Mouse (Mus musculus) liver, postnatal 0 days (tissue): ENCODE measurements around the gene Ankrd63. TPM values are rescaled to one million over a fixed set of nuclear protein-coding genes. Genes with fewer than 3 reads are reported as not detected.
A peak's percentile ranks its signal among the peaks of the same experiment; 100 is the strongest.

Experiments used
- ATAC-seq: fragments of 200-750 bp; cut with Nextera tagmentation; 2 replicates; pipeline ENCODE4 v1.8.0; 2017; ENCODE audit warnings: mild to moderate bottlenecking, moderate library complexity
- DNase-seq: peaks from one replicate; pipeline ENCODE4 v3.0.0-alpha.2; 2016
- H3K27ac ChIP-seq: fragments of 300-500 bp; sonication (generic); 2 replicates; pipeline ENCODE4 v1.5.1; 2014; ENCODE audit warnings: antibody characterized with exemption, moderate library complexity, mild to moderate bottlenecking, low read depth
- H3K27me3 ChIP-seq: fragments of 300-500 bp; sonication (generic); 2 replicates; pipeline ENCODE4 v1.6.1; 2014; ENCODE audit warnings: low read length, control low read depth, mixed read lengths; ENCODE audit not compliant: insufficient read depth
- H3K36me3 ChIP-seq: fragments of 300-500 bp; sonication (generic); replicated peaks from 2 replicates; pipeline ENCODE4 v1.6.1; 2014; ENCODE audit warnings: mild to moderate bottlenecking, control low read depth, low read length, moderate library complexity, mixed read lengths; ENCODE audit not compliant: insufficient read depth
- H3K4me1 ChIP-seq: fragments of 300-500 bp; sonication (generic); 2 replicates; pipeline ENCODE4 v1.6.1; 2014; ENCODE audit warnings: antibody characterized with exemption, mild to moderate bottlenecking, control low read depth; ENCODE audit not compliant: insufficient read depth
- H3K4me2 ChIP-seq: fragments of 300-500 bp; sonication (generic); 2 replicates; pipeline ENCODE4 v1.6.1; 2014; ENCODE audit warnings: low read depth, mild to moderate bottlenecking, low read length, moderate library complexity, mixed read lengths
- H3K4me3 ChIP-seq: fragments of 300-500 bp; sonication (generic); 2 replicates; pipeline ENCODE4 v1.5.1; 2014; ENCODE audit warnings: low read depth, low read length
- H3K9ac ChIP-seq: fragments of 300-500 bp; sonication (generic); replicated peaks from 2 replicates; pipeline ENCODE4 v1.6.1; 2014; ENCODE audit warnings: mild to moderate bottlenecking, moderate library complexity
- H3K9me3 ChIP-seq: fragments of 300-500 bp; sonication (generic); 2 replicates; pipeline ENCODE4 v1.6.1; 2016; ENCODE audit warnings: mild to moderate bottlenecking, control low read depth, low read length, mixed read lengths
- CTCF ChIP-seq: sonication (generic); IDR thresholded peaks from 2 replicates; pipeline ENCODE4 v1.5.1; 2016; ENCODE audit warnings: antibody characterized with exemption, low read depth
- EP300 ChIP-seq: IDR thresholded peaks from 2 replicates; pipeline ENCODE4 v1.6.1; 2016; ENCODE audit warnings: antibody characterized with exemption, low read depth, mild to moderate bottlenecking
- WGBS: fragments of 180-500 bp; shearing (Covaris S2); extraction: QIAGEN DNeasy Blood & Tissue Kit; methylation state at CpG from one replicate; pipeline ENCODE4 v1.1.7; 2014; ENCODE audit not compliant: insufficient replicate concordance; 5-methylcytosine and 5-hydroxymethylcytosine counted together
- polyA plus RNA-seq: library from polyadenylated mRNA; unstranded; fragments of >200 nt; fragmentation: Nextera tagmentation; extraction: Ambion mirVana; gene quantifications from 2 replicates; pipeline ENCODE4 v1.2.1, GENCODE M21; 2015

The Ankrd63 gene
- polyA plus RNA-seq, 1 experiment from 2014 or later, result 0.02 TPM

DNA sequence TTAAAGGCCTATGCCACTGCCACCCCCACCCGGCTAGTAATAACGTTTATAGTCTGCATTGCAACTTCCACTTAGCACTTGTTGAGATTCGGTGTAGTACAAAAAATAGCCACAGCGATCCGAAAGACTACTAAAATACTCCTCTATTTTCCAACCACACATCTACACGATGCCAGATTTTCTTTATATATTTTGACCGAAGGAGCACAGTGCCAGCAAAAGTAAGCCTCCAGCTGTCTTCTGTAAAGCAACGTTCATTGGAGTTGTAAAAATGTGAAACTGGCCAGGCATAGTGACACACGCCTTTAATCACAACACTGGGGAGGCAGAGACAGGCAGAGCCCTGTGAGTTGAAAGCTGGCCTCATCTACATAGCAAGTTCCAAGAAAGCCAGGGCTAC is 37.4 kb upstream of the Ankrd63 start:
- Histone ChIP-seq H3K4me1 (peaks cover 10% of the 10 kb centered on the region), H3K9ac (no peak overlapping the region), H3K36me3 (no peaks in the 10 kb centered on the region), H3K4me2 (no peak overlapping the region), H3K4me3 (no peak overlapping the region), H3K27me3 (peaks cover 6% of the 10 kb centered on the region), H3K27ac (no peak overlapping the region), H3K9me3 (no peaks in the 10 kb centered on the region)
- 65% methylated on average over 9 of the region's 9 CpGs for WGBS
- ATAC-seq (no peak), DNase-seq (no peak)
- TF ChIP-seq CTCF (no peak), EP300 (no peak)

DNA sequence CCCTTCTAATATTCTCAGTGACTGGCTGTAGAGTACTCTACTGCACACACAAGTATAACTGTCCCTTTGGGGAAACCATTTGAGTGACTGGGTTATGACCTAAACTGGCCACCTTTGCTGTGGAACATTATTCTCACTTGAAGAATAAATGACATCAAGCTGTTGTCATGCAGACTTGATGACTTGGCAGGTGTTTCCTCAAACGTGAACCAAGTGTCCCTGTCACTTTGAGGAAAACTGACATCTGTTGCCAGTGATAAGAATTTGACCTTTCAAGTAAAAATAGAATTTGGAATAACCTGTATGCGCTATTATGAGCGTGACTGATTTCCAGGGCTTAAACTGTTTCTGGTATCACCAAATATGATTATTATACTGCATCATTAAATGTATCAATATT is 36.6 kb upstream of the Ankrd63 start:
- Histone ChIP-seq H3K36me3 (no peaks in the 10 kb centered on the region), H3K27ac (no peak overlapping the region), H3K4me3 (no peak overlapping the region), H3K9me3 (no peaks in the 10 kb centered on the region), H3K4me2 (no peak overlapping the region), H3K27me3 (peaks cover 6% of the 10 kb centered on the region), H3K4me1 (peaks cover 8% of the 10 kb centered on the region), H3K9ac (no peak overlapping the region)
- 39% methylated on average over 3 of the region's 3 CpGs for WGBS
- TF ChIP-seq EP300, result no peak
- no peak for TF ChIP-seq CTCF
- no peak for DNase-seq
- ATAC-seq, result no peak

DNA sequence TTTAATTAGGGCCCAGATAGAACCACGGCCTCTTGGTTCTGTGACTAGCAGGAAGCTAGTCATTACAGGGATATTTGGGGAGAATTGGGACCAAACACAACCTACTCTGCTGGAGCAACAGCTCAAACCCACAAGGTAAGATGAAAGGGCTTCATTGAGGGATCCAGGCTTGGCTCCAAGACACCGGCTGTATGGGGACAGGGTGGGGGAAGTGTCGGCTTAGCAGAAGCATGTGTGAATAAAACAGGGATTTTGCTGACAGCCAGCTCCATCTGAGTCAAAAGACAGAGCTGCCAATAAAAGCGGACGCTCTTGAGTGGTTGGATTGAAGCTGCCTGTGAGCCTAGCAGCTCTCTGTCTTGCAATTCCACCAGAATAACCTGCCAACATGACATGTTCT is 29.6 kb upstream of the Ankrd63 start:
- Histone ChIP-seq H3K36me3 (no peaks in the 10 kb centered on the region), H3K9me3 (no peaks in the 10 kb centered on the region), H3K4me2 (no peak overlapping the region), H3K4me1 (peaks cover 16% of the 10 kb centered on the region), H3K27me3 (peaks cover 4% of the 10 kb centered on the region; the same call in 1 of the 2 replicates), H3K4me3 (no peak overlapping the region), H3K9ac (no peak overlapping the region), H3K27ac (no peak overlapping the region)
- ATAC-seq (no peak), DNase-seq (no peak)
- TF ChIP-seq CTCF (no peak), EP300 (no peak)
- 78% methylated on average over 5 of the region's 5 CpGs for WGBS

DNA sequence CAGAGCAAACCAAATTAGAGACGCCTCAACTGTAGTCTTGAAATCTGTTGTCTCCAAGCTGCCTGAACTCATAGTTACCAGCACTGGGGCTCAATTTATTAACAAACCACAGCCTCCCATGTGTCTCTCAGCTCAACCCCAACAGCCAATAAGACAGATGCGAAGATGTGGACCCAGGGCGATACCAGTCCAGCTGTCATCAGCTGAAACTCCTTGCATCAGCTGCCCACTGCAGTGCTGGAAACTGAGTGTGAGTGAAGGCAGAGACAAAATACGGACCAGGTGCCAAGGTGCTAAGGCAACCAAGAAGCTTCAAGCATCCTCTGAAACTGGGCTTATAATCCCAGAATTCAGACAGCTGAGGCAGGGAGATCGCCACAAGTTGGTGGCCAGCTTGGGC is 28.2 kb upstream of the Ankrd63 start:
- H3K27ac ChIP-seq, result no peak overlapping the region
- peaks cover 23% of the 10 kb centered on the region for H3K4me1 ChIP-seq
- WGBS, result 71% methylated on average over 5 of the region's 5 CpGs
- H3K36me3 ChIP-seq, result no peaks in the 10 kb centered on the region
- no peak for TF ChIP-seq EP300
- no peak for TF ChIP-seq CTCF
- no peak overlapping the region for H3K9ac ChIP-seq
- H3K9me3 ChIP-seq, result no peaks in the 10 kb centered on the region
- H3K4me2 ChIP-seq, result no peak overlapping the region
- no peak overlapping the region for H3K4me3 ChIP-seq
- peaks cover 4% of the 10 kb centered on the region; the same call in 1 of the 2 replicates for H3K27me3 ChIP-seq
- ATAC-seq (no peak), DNase-seq (no peak)

DNA sequence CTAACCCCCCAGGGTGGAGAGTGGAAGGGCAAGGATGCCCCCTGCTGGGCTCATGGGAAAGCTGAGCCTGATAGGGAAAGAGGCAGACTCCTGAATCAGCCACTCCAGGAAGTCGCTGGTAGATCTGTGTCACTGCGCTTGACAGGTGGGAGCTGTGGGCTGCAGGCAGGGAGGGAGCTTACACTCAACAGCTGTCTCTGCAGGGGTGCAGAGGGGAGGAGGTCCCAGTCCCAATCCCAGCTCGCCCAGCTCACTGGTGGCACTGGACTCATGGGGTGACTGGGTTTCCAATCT is 26.8 kb upstream of the Ankrd63 start:
- ATAC-seq, result no peak
- no peak overlapping the region for H3K4me3 ChIP-seq
- TF ChIP-seq CTCF (peak; percentile 85), EP300 (no peak)
- H3K27ac ChIP-seq, result no peak overlapping the region
- H3K36me3 ChIP-seq, result no peaks in the 10 kb centered on the region
- no peaks in the 10 kb centered on the region for H3K9me3 ChIP-seq
- peaks cover 4% of the 10 kb centered on the region; the same call in 1 of the 2 replicates for H3K27me3 ChIP-seq
- WGBS, result 4% methylated on average over 3 of the region's 3 CpGs
- peaks cover 34% of the 10 kb centered on the region for H3K4me1 ChIP-seq
- no peak overlapping the region for H3K4me2 ChIP-seq
- H3K9ac ChIP-seq, result no peak overlapping the region
- peak; percentile 74 for DNase-seq

DNA sequence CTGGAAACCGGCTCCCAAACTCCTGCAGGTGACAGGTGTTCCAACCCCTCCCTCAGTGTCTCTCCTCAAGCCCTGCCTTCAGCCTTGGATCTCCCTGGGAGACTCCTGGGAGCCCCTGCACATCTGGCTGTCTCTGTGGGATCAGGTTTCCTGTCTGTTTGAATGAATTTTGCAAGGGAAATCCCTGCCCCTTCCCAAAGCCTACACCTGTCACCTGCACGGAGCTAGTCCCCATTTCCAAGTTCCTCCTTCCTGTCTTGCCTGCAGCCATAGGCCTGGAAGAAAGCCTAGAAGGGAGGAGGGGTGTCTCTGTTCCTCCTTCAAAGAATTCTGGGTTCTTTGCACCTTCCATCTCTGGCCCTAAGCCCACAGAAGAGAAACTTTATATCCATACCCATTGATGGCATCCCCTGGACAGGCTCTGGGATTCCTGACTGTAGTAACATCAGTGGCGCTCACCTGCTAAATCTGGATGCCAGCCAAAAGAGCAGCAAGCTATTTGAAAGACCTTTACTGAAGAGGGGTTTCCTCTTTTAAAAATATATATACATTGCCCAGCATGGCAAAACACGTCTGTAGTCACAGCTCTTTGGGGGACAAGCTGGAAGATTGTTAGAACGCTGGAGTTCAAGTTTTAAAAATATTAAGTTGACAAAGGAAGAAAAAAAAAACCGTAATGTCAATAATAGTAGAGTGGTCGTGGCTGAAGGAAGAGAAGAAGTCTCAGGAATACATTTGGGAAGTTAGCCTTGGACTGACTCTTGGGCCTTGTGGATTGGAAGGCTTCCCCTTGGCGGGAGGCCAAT is 26.3 kb upstream of the Ankrd63 start:
- Histone ChIP-seq H3K36me3 (no peaks in the 10 kb centered on the region), H3K4me1 (peaks cover 34% of the 10 kb centered on the region), H3K9ac (no peak overlapping the region), H3K27me3 (peaks cover 4% of the 10 kb centered on the region; the same call in 1 of the 2 replicates), H3K9me3 (no peaks in the 10 kb centered on the region), H3K27ac (no peak overlapping the region), H3K4me3 (no peak overlapping the region), H3K4me2 (no peak overlapping the region)
- no peak for ATAC-seq
- 28% methylated on average over 8 of the region's 8 CpGs for WGBS
- no peak for TF ChIP-seq EP300
- TF ChIP-seq CTCF, result no peak
- no peak for DNase-seq
